Comparison of ENCODE assay signal across 30 mouse cellular contexts in genomic region chr6:118520668-118521067, GRCm38 (mm10). TPM values are rescaled to one million over a fixed set of nuclear protein-coding genes. Genes with fewer than 3 reads are reported as not detected.
A peak's percentile ranks its signal among the peaks of the same experiment; 100 is the strongest.
DNase-seq lines count a peak whose midpoint lies in the region; ATAC-seq lines count a peak whose summit lies in the region.
"Had no signal": no experiment of that assay in that cellular context is flagged by ENCODE, and none has a peak within 500 bp of the region (broad histone marks: within the 10 kb centered on the region; RNA-seq: fewer than 3 reads in every experiment).

No protein-coding gene starts in this region.

- H3K4me2 ChIP-seq in embryonic facial prominence, embryonic 11.5 days (ENCODE audit: low read depth, low read length) = no peak overlapping the region
- H3K4me2 ChIP-seq: embryonic facial prominence, embryonic 12.5 days; forebrain, embryonic 13.5 days; heart, embryonic 13.5 days; hindbrain, embryonic 12.5 days; hindbrain, embryonic 15.5 days had no signal

- 80% methylated on average over 7 of the region's 7 CpGs for WGBS in embryonic facial prominence, embryonic 11.5 days
- WGBS in embryonic facial prominence, embryonic 10.5 days = 82% methylated on average over 7 of the region's 7 CpGs

- no peak overlapping the region for H3K27ac ChIP-seq in embryonic facial prominence, embryonic 11.5 days (replicated peaks; ENCODE audit: low read depth, low read length)
- H3K27ac ChIP-seq in embryonic facial prominence, embryonic 10.5 days (replicated peaks) = no peak overlapping the region
- H3K27ac ChIP-seq: embryonic facial prominence, embryonic 12.5 days; forebrain, embryonic 13.5 days; heart, adult 2 months; heart, embryonic 10.5 days; heart, embryonic 13.5 days; hindbrain, embryonic 12.5 days; hindbrain, embryonic 15.5 days had no signal

- no peak overlapping the region for H3K4me3 ChIP-seq in embryonic facial prominence, embryonic 11.5 days (ENCODE audit: low read depth, low read length)
- H3K4me3 ChIP-seq in embryonic facial prominence, embryonic 10.5 days = no peak overlapping the region
- H3K4me3 ChIP-seq: embryonic facial prominence, embryonic 12.5 days; erythroblast, embryonic 14.5 days; forebrain, embryonic 13.5 days; heart, adult 2 months; heart, embryonic 10.5 days; heart, embryonic 13.5 days; hindbrain, embryonic 12.5 days; hindbrain, embryonic 15.5 days had no signal

- DNase-seq in embryonic facial prominence, embryonic 11.5 days (ENCODE audit: low spot score) = peak; percentile 12
- no peak for DNase-seq in embryonic facial prominence, embryonic 10.5 days (ENCODE audit: low spot score)
- peak; percentile 8 for DNase-seq in layer of hippocampus, adult 9-11 months
- DNase-seq in layer of hippocampus, adult 9-10 months (ENCODE audit: low spot score) = no peak
- peak; percentile 14 for DNase-seq in brain, adult 2 months (ENCODE audit: low read depth, low spot score)
- no peak for DNase-seq in adrenal gland, postnatal 25 days
- DNase-seq: adrenal gland, postnatal 10 days; cerebellum, adult 11-12 months; cerebellum, adult 8-10 months; cerebellum, postnatal 10 days; cerebellum, postnatal 36 days; embryo, embryonic 11 days; gastrocnemius, postnatal 10 days; gastrocnemius, postnatal 36 days; heart, adult 2 months; heart, postnatal 14 days had no signal

- no peak overlapping the region for H3K9ac ChIP-seq in embryonic facial prominence, embryonic 11.5 days (replicated peaks; ENCODE audit: low read length)
- H3K9ac ChIP-seq: embryonic facial prominence, embryonic 12.5 days; forebrain, embryonic 13.5 days; heart, embryonic 13.5 days; hindbrain, embryonic 12.5 days; hindbrain, embryonic 15.5 days had no signal

- no peaks in the 10 kb centered on the region for H3K9me3 ChIP-seq in embryonic facial prominence, embryonic 11.5 days (replicated peaks; ENCODE audit: control insufficient read depth, low read length)
- H3K9me3 ChIP-seq in embryonic facial prominence, embryonic 10.5 days = no peaks in the 10 kb centered on the region
- H3K9me3 ChIP-seq: embryonic facial prominence, embryonic 12.5 days; forebrain, embryonic 13.5 days; G1E; heart, embryonic 10.5 days; heart, embryonic 13.5 days; hindbrain, embryonic 12.5 days; hindbrain, embryonic 15.5 days had no signal

- no peaks in the 10 kb centered on the region for H3K27me3 ChIP-seq in embryonic facial prominence, embryonic 11.5 days (ENCODE audit: control insufficient read depth, insufficient read depth, low read length)
- H3K27me3 ChIP-seq in embryonic facial prominence, embryonic 10.5 days (replicated peaks; ENCODE audit: low read depth, poor library complexity, severe bottlenecking) = no peaks in the 10 kb centered on the region
- H3K27me3 ChIP-seq: CH12.LX; embryonic facial prominence, embryonic 12.5 days; forebrain, embryonic 13.5 days; heart, embryonic 13.5 days; hindbrain, embryonic 12.5 days; hindbrain, embryonic 15.5 days; Patski had no signal

- no peak for ATAC-seq in embryonic facial prominence, embryonic 11.5 days (replicated peaks; ENCODE audit: insufficient number of reproducible peaks, low FRiP score, low TSS enrichment, low read depth)
- ATAC-seq: forebrain, embryonic 13.5 days; forebrain, embryonic 16.5 days; intestine, postnatal 0 days; Patski had no signal

- H3K4me1 ChIP-seq in embryonic facial prominence, embryonic 11.5 days (ENCODE audit: control insufficient read depth, insufficient read depth, low read length) = no peaks in the 10 kb centered on the region
- no peaks in the 10 kb centered on the region for H3K4me1 ChIP-seq in embryonic facial prominence, embryonic 10.5 days
- H3K4me1 ChIP-seq: embryonic facial prominence, embryonic 12.5 days; forebrain, embryonic 13.5 days; heart, embryonic 10.5 days; heart, embryonic 13.5 days; hindbrain, embryonic 12.5 days; hindbrain, embryonic 15.5 days had no signal

- H3K36me3 ChIP-seq in embryonic facial prominence, embryonic 11.5 days (replicated peaks; ENCODE audit: control insufficient read depth, insufficient read depth, low read depth, low read length) = peaks cover 5% of the 10 kb centered on the region
- H3K36me3 ChIP-seq in embryonic facial prominence, embryonic 10.5 days (replicated peaks) = peaks cover 98% of the 10 kb centered on the region

RNA-seq across cellular contexts. Expression of gene Ankrd26, which starts 41.4 kb away (rescaled TPM):
- polyA plus RNA-seq in embryonic facial prominence, embryonic 11.5 days (2014; fragmentation: Nextera tagmentation; extraction: Ambion mirVana) = 18.1 and 21.7 TPM in 2 replicates
- polyA plus RNA-seq in embryonic facial prominence, embryonic 10.5 days (2016; fragmentation: Nextera tagmentation; extraction: Ambion mirVana) = 18.8 and 20.4 TPM in 2 replicates
- total RNA-seq in adrenal gland, postnatal 25 days (2021) = 5.5 and 6.8 TPM in 2 replicates

RNA-seq across cellular contexts. Expression of gene Zfp9, which starts 41.5 kb away (rescaled TPM):
- polyA plus RNA-seq in embryonic facial prominence, embryonic 11.5 days (2014; fragmentation: Nextera tagmentation; extraction: Ambion mirVana) = 13.7 and 14.1 TPM in 2 replicates
- polyA plus RNA-seq in embryonic facial prominence, embryonic 10.5 days (2016; fragmentation: Nextera tagmentation; extraction: Ambion mirVana) = 9.6 and 12.8 TPM in 2 replicates
- 4.1 and 4.7 TPM in 2 replicates for total RNA-seq in adrenal gland, postnatal 25 days (2021)
- total RNA-seq: granulocyte monocyte progenitor cell, adult 5-6 weeks; hematopoietic stem cell, adult 5-6 weeks had no signal
- polyA plus RNA-seq: erythroblast, embryonic 14.5 days; G1E had no signal

Comparison
In these comparisons a context has a peak if more than half of its experiments do, and no peak if none do; other contexts are left out.
1. DNase-seq: peak in embryonic facial prominence, embryonic 11.5 days (single experiment), layer of hippocampus, adult 9-11 months (single experiment) and brain, adult 2 months (single experiment); none in embryonic facial prominence, embryonic 10.5 days (single experiment), layer of hippocampus, adult 9-10 months (single experiment) and adrenal gland, postnatal 25 days (single experiment).